Mouse (Mus musculus) testis, adult 2 months (tissue): Measurements from ENCODE around the gene Nlrc4.
A peak's percentile ranks its signal among the peaks of the same experiment; 100 is the strongest.

Experiments
- CTCF ChIP-seq: fragments of 200-500 bp; IDR thresholded peaks from 2 replicates; pipeline ENCODE4 v1.5.1; 2012; ENCODE audit warnings: low read depth, mild to moderate bottlenecking, inconsistent platforms, low read length, moderate library complexity; ENCODE audit not compliant: control insufficient read depth, insufficient read depth, insufficient replicate concordance
- POLR2A ChIP-seq: fragments of 200-500 bp; IDR thresholded peaks from 2 replicates; pipeline ENCODE4 v1.6.1; 2012; ENCODE audit warnings: low read depth, mild to moderate bottlenecking, inconsistent platforms, low read length, moderate library complexity; ENCODE audit not compliant: control insufficient read depth

DNA sequence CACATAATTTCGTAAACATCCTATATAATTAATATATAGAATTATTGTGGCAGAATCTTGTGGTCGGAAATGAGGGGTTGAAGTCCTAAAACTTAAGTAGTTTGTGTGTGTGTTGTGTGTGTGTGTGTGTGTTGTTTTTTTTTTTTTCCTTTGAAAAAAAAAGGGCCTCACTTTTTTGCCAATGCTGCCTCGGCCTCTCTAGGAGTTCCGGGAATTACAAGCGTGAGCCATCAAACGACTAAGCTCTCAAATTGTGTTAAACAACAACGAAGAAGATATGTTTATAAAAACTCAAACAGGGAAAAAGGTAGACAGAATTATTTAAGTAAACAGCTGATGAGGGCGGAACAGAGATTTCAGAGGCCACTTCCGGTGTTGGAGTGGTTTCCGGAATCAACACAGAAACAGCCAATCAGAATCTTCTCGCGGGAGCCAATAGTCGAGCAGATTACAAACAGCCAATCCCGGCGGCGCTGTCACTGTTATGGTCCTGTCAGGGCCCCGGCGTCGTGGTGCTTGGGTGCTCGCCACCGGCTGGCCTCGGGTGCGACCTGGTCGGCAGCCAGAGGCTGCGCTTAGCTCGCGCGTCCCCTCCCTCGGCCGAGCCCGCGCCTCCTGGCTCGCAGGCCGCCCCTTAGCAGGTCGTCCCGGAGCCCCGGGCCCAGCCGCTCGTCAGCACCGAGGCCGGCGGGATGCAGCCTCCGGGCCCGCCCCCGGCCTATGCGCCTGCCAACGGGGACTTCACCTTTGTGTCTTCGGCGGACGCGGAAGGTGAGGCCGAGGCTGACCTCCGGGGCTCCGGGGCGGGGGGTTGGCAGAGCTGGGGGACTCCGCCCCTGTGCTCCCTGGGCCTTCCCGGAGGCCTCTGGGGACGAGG lies 30.3 kb upstream of the Nlrc4 start, which contains the start of gene Yipf4:
- TF ChIP-seq CTCF, result no peak
- peak; percentile 89 for TF ChIP-seq POLR2A
